Mouse (Mus musculus): ENCODE results near the gene Dcun1d4.

DNA sequence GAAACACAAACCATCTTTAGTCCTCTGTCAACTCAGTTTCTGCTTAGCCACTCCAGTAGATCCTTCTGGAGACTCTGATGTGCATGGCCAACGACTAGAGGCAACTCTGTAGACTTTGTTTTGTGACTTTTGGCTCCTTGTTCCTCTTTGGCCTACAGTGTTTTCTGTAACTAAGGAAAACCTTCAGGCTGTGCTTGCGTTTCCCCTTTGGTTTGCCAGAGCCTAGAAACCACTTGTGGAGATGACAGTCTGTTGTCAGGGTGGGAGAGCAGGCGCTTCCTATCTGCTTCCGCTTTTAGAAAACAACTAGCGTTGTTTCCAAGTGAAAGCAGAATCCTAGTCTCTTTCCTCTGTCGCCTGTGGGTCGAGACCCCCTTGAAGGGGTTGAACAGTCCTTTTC lies 67.4 kb downstream of the Dcun1d4 start:
- TF ChIP-seq MAFK (IDR thresholded peaks at IDR 0.05; ENCODE audit: insufficient read depth, low read depth, low read length) (no peak), ZNF384 (IDR thresholded peaks at IDR 0.05; ENCODE audit: low read depth, low read length) (no peak), HCFC1 (IDR thresholded peaks at IDR 0.05; ENCODE audit: borderline replicate concordance, insufficient read depth, low read length) (no peak)
